Comparison of ENCODE assay signal across 16 mouse cellular contexts in the genomic region with DNA sequence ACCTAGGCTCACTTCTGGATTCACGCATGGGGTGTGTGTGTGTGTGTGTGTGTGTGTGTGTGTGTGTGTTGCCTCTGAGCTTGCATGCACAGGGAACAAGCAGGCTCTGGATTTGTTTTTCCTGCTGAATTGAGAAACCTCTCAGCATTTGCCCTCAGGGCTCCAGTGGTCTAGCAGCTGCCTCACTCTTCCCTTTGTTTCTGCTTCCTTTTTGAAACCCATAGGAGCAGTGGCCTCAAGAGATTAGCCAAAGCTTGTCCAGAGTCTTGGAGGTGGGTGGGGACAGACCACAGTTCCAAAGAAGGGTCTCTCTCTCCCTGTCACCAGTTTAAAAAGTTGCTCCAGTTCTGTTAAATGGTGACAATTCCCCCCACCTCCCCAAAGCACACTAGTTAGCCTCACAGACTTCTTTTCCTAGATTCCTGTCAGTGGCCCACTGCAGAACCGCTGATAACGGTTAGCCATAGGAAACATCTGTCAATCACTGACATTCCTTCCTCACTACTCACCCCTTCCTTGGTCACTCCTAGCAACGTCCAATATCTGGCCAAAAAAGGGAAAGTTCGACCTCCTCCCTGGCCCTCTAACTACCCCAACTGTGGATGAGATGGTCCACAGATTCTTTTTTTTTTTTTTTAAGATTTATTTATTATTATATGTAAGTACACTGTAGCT. TPM values are rescaled to one million over a fixed set of nuclear protein-coding genes. Genes with fewer than 3 reads are reported as not detected.
DNase-seq lines count a peak whose midpoint lies in the region; ATAC-seq and TF ChIP-seq lines count a peak whose summit lies in the region.
"Had no signal": no experiment of that assay in that cellular context is flagged by ENCODE, and none has a peak within 500 bp of the region (broad histone marks: within the 10 kb centered on the region; RNA-seq: fewer than 3 reads in every experiment).

No protein-coding gene starts in this region.

- H3K27ac ChIP-seq in heart, embryonic 13.5 days (replicated peaks) = peak overlapping the region; percentile 22; the same call in 1 of the 2 replicates
- peak overlapping the region; percentile 16; the same call in 1 of the 2 replicates for H3K27ac ChIP-seq in stomach, embryonic 15.5 days
- H3K27ac ChIP-seq in stomach, postnatal 0 days (replicated peaks) = no peak overlapping the region
- H3K27ac ChIP-seq in embryonic facial prominence, embryonic 11.5 days (replicated peaks; ENCODE audit: low read depth, low read length) = no peak overlapping the region
- 0 out of 2 replicates have a peak overlapping the region, but pooled peaks have one; percentile 34 for H3K27ac ChIP-seq in stomach, embryonic 16.5 days (ENCODE audit: low read length)
- H3K27ac ChIP-seq in left cerebral cortex, adult 2 months = no peak overlapping the region
- H3K27ac ChIP-seq: neural tube, embryonic 12.5 days had no signal

- 26% methylated on average over 5 of the region's 5 CpGs for WGBS in heart, embryonic 13.5 days
- 33% methylated on average over 5 of the region's 5 CpGs for WGBS in stomach, embryonic 15.5 days
- 37% methylated on average over 5 of the region's 5 CpGs for WGBS in stomach, postnatal 0 days
- WGBS in embryonic facial prominence, embryonic 11.5 days = 30% methylated on average over 5 of the region's 5 CpGs
- WGBS in stomach, embryonic 16.5 days = 33% methylated on average over 5 of the region's 5 CpGs

- peaks cover 24% of the 10 kb centered on the region for H3K4me1 ChIP-seq in heart, embryonic 13.5 days
- H3K4me1 ChIP-seq in stomach, embryonic 15.5 days = peaks cover 8% of the 10 kb centered on the region
- H3K4me1 ChIP-seq in stomach, postnatal 0 days (replicated peaks; ENCODE audit: control insufficient read depth, insufficient read depth) = no peaks in the 10 kb centered on the region; the same call in 1 of the 2 replicates
- H3K4me1 ChIP-seq in embryonic facial prominence, embryonic 11.5 days (ENCODE audit: control insufficient read depth, insufficient read depth, low read length) = no peaks in the 10 kb centered on the region
- H3K4me1 ChIP-seq in stomach, embryonic 16.5 days (ENCODE audit: control insufficient read depth, insufficient read depth, low read length) = peaks cover 9% of the 10 kb centered on the region

- intact Hi-C loops in heart, postnatal 14 days (cut with DNase I) = no loop called here
- intact Hi-C loops in left cerebral cortex, adult 2 months (cut with DNase I) = no loop called here

- H3K9ac ChIP-seq in heart, embryonic 13.5 days = no peak overlapping the region
- H3K9ac ChIP-seq in stomach, embryonic 15.5 days = no peak overlapping the region
- no peak overlapping the region for H3K9ac ChIP-seq in stomach, postnatal 0 days (ENCODE audit: low read length)
- H3K9ac ChIP-seq in embryonic facial prominence, embryonic 11.5 days (replicated peaks; ENCODE audit: low read length) = no peak overlapping the region
- no peak overlapping the region for H3K9ac ChIP-seq in stomach, embryonic 16.5 days (ENCODE audit: low read length)
- H3K9ac ChIP-seq: neural tube, embryonic 12.5 days had no signal

- no peak overlapping the region for H3K4me2 ChIP-seq in heart, embryonic 13.5 days
- no peak overlapping the region for H3K4me2 ChIP-seq in stomach, embryonic 15.5 days
- no peak overlapping the region for H3K4me2 ChIP-seq in stomach, postnatal 0 days (replicated peaks; ENCODE audit: low read depth)
- no peak overlapping the region for H3K4me2 ChIP-seq in embryonic facial prominence, embryonic 11.5 days (ENCODE audit: low read depth, low read length)
- H3K4me2 ChIP-seq in stomach, embryonic 16.5 days (ENCODE audit: low read depth, low read length) = no peak overlapping the region
- H3K4me2 ChIP-seq: neural tube, embryonic 12.5 days had no signal

- DNase-seq in heart, postnatal 14 days = no peak
- DNase-seq in stomach, postnatal 0 days (ENCODE audit: low spot score) = no peak
- DNase-seq in embryonic facial prominence, embryonic 11.5 days (ENCODE audit: low spot score) = peak; percentile 30
- DNase-seq in cerebellum, adult 8-10 months = no peak
- DNase-seq in left cerebral cortex, adult 2 months (ENCODE audit: extremely low spot score in 1 of 2, low spot score in 2 of 2) = no peak
- DNase-seq: cerebellum, adult 11 months; embryo, embryonic 11 days; heart, postnatal 10 days; lung, adult 2 months; thymus, adult 2 months had no signal

- no peaks in the 10 kb centered on the region for H3K27me3 ChIP-seq in heart, embryonic 13.5 days (replicated peaks)
- no peaks in the 10 kb centered on the region for H3K27me3 ChIP-seq in stomach, embryonic 15.5 days (replicated peaks)
- H3K27me3 ChIP-seq in stomach, postnatal 0 days (ENCODE audit: control insufficient read depth, insufficient read depth, low read length) = no peaks in the 10 kb centered on the region
- H3K27me3 ChIP-seq in embryonic facial prominence, embryonic 11.5 days (ENCODE audit: control insufficient read depth, insufficient read depth, low read length) = no peaks in the 10 kb centered on the region
- H3K27me3 ChIP-seq in stomach, embryonic 16.5 days (ENCODE audit: control insufficient read depth, insufficient read depth, low read length) = no peaks in the 10 kb centered on the region
- H3K27me3 ChIP-seq: neural tube, embryonic 12.5 days had no signal

- no peak for TF ChIP-seq EP300 in stomach, postnatal 0 days (optimal IDR thresholded peaks at IDR 0.05)

- no peaks in the 10 kb centered on the region for H3K36me3 ChIP-seq in heart, embryonic 13.5 days
- H3K36me3 ChIP-seq in stomach, embryonic 15.5 days = no peaks in the 10 kb centered on the region
- H3K36me3 ChIP-seq in stomach, postnatal 0 days (ENCODE audit: control insufficient read depth, insufficient read depth, low read length) = no peaks in the 10 kb centered on the region
- H3K36me3 ChIP-seq in embryonic facial prominence, embryonic 11.5 days (replicated peaks; ENCODE audit: control insufficient read depth, insufficient read depth, low read depth, low read length) = no peaks in the 10 kb centered on the region
- H3K36me3 ChIP-seq in stomach, embryonic 16.5 days (ENCODE audit: control insufficient read depth, insufficient read depth, low read length) = no peaks in the 10 kb centered on the region
- H3K36me3 ChIP-seq: neural tube, embryonic 12.5 days had no signal

- no peak for ATAC-seq in heart, embryonic 13.5 days (ENCODE audit: extremely low read depth, insufficient number of reproducible peaks, low FRiP score, low TSS enrichment)
- no peak for ATAC-seq in stomach, embryonic 15.5 days (ENCODE audit: insufficient read depth, low FRiP score, low read depth)
- no peak for ATAC-seq in stomach, postnatal 0 days (ENCODE audit: low FRiP score, low TSS enrichment)
- no peak for ATAC-seq in embryonic facial prominence, embryonic 11.5 days (replicated peaks; ENCODE audit: insufficient number of reproducible peaks, low FRiP score, low TSS enrichment, low read depth)
- no peak for ATAC-seq in stomach, embryonic 16.5 days (ENCODE audit: insufficient read depth, low FRiP score)
- ATAC-seq: forebrain, embryonic 14.5 days; inflammation-experienced regulatory T-cells, adult 6 months had no signal

- TF ChIP-seq CTCF in stomach, postnatal 0 days (IDR thresholded peaks at IDR 0.05; ENCODE audit: low read depth) = no peak
- TF ChIP-seq CTCF in left cerebral cortex, adult 2 months (IDR thresholded peaks at IDR 0.05) = no peak

- no peaks in the 10 kb centered on the region for H3K9me3 ChIP-seq in heart, embryonic 13.5 days
- H3K9me3 ChIP-seq in stomach, embryonic 15.5 days = no peaks in the 10 kb centered on the region
- H3K9me3 ChIP-seq in stomach, postnatal 0 days (ENCODE audit: control insufficient read depth, low read length) = no peaks in the 10 kb centered on the region
- no peaks in the 10 kb centered on the region for H3K9me3 ChIP-seq in embryonic facial prominence, embryonic 11.5 days (replicated peaks; ENCODE audit: control insufficient read depth, low read length)
- H3K9me3 ChIP-seq in stomach, embryonic 16.5 days (replicated peaks; ENCODE audit: control insufficient read depth, low read length) = no peaks in the 10 kb centered on the region
- H3K9me3 ChIP-seq: neural tube, embryonic 12.5 days had no signal

- H3K4me3 ChIP-seq in heart, embryonic 13.5 days = no peak overlapping the region
- no peak overlapping the region for H3K4me3 ChIP-seq in stomach, embryonic 15.5 days (replicated peaks)
- H3K4me3 ChIP-seq in stomach, postnatal 0 days (ENCODE audit: low read depth, low read length) = no peak overlapping the region
- H3K4me3 ChIP-seq in embryonic facial prominence, embryonic 11.5 days (ENCODE audit: low read depth, low read length) = no peak overlapping the region
- no peak overlapping the region for H3K4me3 ChIP-seq in stomach, embryonic 16.5 days (replicated peaks; ENCODE audit: low read length)
- H3K4me3 ChIP-seq in left cerebral cortex, adult 2 months = no peak overlapping the region
- H3K4me3 ChIP-seq: neural tube, embryonic 12.5 days had no signal

RNA-seq across cellular contexts. Expression of a gene that starts 24.1 kb away (rescaled TPM):
- polyA plus RNA-seq in heart, embryonic 13.5 days (2015; fragmentation: Nextera tagmentation; extraction: Ambion mirVana) = 30.9 and 32.5 TPM in 2 replicates
- total RNA-seq in heart, postnatal 14 days (2021) = 10 to 100 TPM; 25.1 to 26.3 TPM
- polyA plus RNA-seq in stomach, embryonic 15.5 days (2015; fragmentation: Nextera tagmentation; extraction: Ambion mirVana) = 26.7 and 28.6 TPM in 2 replicates
- polyA plus RNA-seq in stomach, postnatal 0 days (2015; fragmentation: Nextera tagmentation; extraction: Ambion mirVana) = 10.7 and 11.5 TPM in 2 replicates
- polyA plus RNA-seq in embryonic facial prominence, embryonic 11.5 days (2014; fragmentation: Nextera tagmentation; extraction: Ambion mirVana) = 7.5 and 7.9 TPM in 2 replicates
- polyA plus RNA-seq in stomach, embryonic 16.5 days (2015; fragmentation: Nextera tagmentation; extraction: Ambion mirVana) = 28.1 and 28.9 TPM in 2 replicates
- 1 to 10 TPM; 2.6 to 4.0 TPM for total RNA-seq in left cerebral cortex, adult 2 months (2021)

Comparison
In these comparisons a context has a peak if more than half of its experiments do, and no peak if none do; other contexts are left out.
1. H3K27ac ChIP-seq: peak in heart, embryonic 13.5 days (single experiment), stomach, embryonic 15.5 days (single experiment) and stomach, embryonic 16.5 days (single experiment); none in stomach, postnatal 0 days (single experiment), embryonic facial prominence, embryonic 11.5 days (single experiment) and left cerebral cortex, adult 2 months (single experiment).